Mouse (Mus musculus) MEL (cell line): ENCODE results near the gene Slfn8.
"Not testable (repeated sequence)": the region's sequence is repeated elsewhere in the genome, so short reads cannot be mapped to it uniquely, and the experiment has no call there.

ENCODE experiments used
- CTCF ChIP-seq, 3 experiments: IDR thresholded peaks in 2 of 3; conservative IDR thresholded peaks in 1 of 3; 2 replicates each; pipeline ENCODE4 v1.5.1; 2011 to 2012; ENCODE audit warnings: low read length in 3 of 3, low read depth in 2 of 3, mild to moderate bottlenecking in 2 of 3, improper control_type of control experiment in 1 of 3, inconsistent platforms in 1 of 3, mixed read lengths in 1 of 3, moderate library complexity in 1 of 3; ENCODE audit not compliant: control insufficient read depth in 1 of 3, insufficient read depth in 1 of 3, poor library complexity in 1 of 3, severe bottlenecking in 1 of 3
- NRF1 ChIP-seq: IDR thresholded peaks from 2 replicates; pipeline ENCODE4 v1.6.1; 2014; ENCODE audit warnings: low read depth, mild to moderate bottlenecking, inconsistent platforms, low read length, improper control_type of control experiment, moderate library complexity; ENCODE audit not compliant: poor library complexity, insufficient read depth, severe bottlenecking
- POLR2AphosphoS2 ChIP-seq: IDR thresholded peaks from 2 replicates; pipeline ENCODE4 v1.6.1; 2011; ENCODE audit warnings: low read length, improper control_type of control experiment
- TBP ChIP-seq: IDR thresholded peaks from 2 replicates; pipeline ENCODE4 v1.8.0; 2011; ENCODE audit warnings: low read depth, low read length, improper control_type of control experiment
- UBTF ChIP-seq: IDR thresholded peaks from 2 replicates; pipeline ENCODE4 v1.6.1; 2012; ENCODE audit warnings: low read depth, mild to moderate bottlenecking, inconsistent platforms, low read length, improper control_type of control experiment, moderate library complexity, borderline replicate concordance; ENCODE audit not compliant: insufficient read depth

- not testable (repeated sequence) for TF ChIP-seq NRF1; TBP; UBTF; POLR2AphosphoS2; CTCF (IDR thresholded peaks at IDR 0.05 in 2 of 3, conservative IDR thresholded peaks at IDR 0.05 in 1 of 3; ENCODE audit: control insufficient read depth in 1 of 3, insufficient read depth in 1 of 3, low read depth in 2 of 3, low read length in 3 of 3, poor library complexity in 1 of 3, severe bottlenecking in 1 of 3)
Measured at GRCm38 (mm10) chr11:82990612-82991385, 29.8 kb downstream of the Slfn8 start.
